Mouse (Mus musculus) hematopoietic multipotent progenitor cell, adult 10-12 weeks (in vitro differentiated cells): ENCODE measurements around the gene 9930111J21Rik2. TPM values are rescaled to one million over a fixed set of nuclear protein-coding genes. Genes with fewer than 3 reads are reported as not detected.

ENCODE experiments used
- polyA plus RNA-seq: library from polyadenylated mRNA; stranded (reverse); fragments of >175 nt; gene quantifications from 2 replicates; pipeline ENCODE4 v1.2.3, GENCODE M21; 2012; ENCODE audit warnings: low replicate concordance

The 9930111J21Rik2 gene
- 9.9 and 21.1 TPM in 2 replicates for polyA plus RNA-seq

DNA sequence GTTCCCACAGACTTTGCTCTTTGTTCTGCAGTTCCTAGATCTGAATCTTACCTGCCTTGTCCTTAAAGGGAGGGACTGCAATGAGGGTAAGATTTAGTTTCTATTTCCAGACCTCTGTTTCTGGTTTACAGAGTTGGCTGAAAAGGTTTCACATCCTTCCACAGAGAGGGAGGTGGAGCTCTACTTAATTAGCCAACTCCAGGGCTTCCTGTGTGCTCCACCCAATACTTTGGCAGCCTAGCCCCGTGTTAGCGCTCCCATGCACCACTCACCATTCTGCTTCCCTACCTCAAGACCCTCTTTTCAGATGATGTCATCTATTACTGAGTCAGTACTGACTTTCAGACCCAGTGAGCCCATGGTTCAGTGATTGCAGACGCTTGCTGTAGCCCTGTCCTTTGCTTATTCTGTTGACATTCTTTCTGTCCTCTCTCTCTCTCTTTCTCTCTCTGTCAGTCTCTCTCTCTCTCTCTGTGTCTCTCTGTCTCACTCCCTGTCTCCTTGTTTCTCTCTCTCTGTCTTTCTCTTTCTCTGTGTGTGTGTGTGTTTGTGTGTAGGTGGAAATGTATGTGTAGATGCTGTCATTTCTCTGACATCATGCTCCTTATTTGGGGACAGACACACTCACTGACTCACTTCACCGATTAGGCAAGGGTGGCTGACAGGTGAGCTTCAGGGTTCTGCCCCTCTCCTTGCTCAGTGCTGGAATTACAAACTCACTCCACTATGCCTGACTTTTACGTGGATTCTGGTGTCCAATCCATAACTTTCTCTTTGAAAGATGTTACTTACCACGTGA lies at the start of gene 9930111J21Rik2:
Gene 9930111J21Rik2 (minus strand): TSS at position 150 of the 799 bp plus-strand sequence.

DNA sequence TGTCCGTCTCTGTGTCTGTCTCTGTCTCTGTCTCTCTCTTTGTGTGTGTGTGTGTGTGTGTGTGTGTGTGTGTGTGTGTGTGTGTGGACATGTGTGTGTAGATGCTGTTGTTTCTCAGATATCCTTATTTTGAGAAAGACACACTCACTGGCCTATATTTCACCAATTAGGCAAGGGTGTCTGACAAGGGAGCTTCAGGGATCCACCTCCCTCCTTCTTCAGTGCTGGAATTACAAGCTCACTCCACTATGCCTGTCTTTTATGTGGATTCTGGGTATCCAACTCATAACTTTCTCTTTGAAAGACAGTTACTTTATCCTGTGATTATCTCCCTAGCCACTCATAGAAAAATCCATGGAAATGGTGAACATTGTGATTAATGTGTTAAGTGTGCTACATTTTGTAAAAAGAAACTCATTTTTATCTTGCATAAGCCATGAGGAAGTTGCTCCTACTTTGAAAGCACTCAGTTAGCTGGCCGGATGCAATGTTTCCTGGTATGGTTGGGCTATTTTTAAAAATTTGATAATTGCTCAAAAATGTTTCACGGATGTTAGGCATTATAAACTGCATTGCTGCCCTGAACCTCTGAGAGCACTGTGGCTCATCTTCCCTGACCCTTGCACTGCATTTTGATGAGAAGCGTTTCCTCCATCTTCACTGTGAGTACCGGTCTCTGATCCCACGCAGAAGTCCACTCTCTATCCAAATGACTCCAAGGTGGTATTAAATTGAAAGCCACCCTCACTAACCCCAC lies 25.1 kb upstream of the 9930111J21Rik2 start, which contains the start of gene Ifi47:
Gene Ifi47 (plus strand): TSS at position 587 of the 757 bp plus-strand sequence.

GRCm38 (mm10) chr11:49063713-49064469 lies 12.8 kb upstream of the 9930111J21Rik2 start, which contains the start of gene Tgtp2:
Tgtp2 (minus strand) TSS chr11:49064206.

DNA sequence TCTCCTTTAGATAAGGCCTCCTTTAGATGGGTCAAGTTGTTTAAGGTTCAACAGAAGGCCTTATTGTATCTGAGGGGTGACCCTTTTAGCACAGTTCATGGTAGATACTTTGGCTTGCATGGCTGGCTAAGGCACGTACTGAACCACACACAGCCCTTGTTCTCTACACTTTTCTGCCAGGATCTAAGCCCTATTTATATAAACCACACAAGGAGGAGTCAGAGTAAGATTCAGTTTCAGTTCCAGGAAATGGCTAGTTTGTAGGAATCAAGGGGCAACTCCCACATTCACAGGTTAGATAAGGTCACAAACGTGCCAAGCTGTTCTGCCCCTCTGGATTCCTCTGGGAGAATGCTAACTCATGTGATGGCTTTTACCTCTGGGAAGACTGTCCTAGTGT lies 57.0 kb downstream of the 9930111J21Rik2 start, which contains the start of gene Tgtp1:
Gene Tgtp1 (minus strand): TSS at position 155 of the 400 bp plus-strand sequence.

GRCm38 (mm10) chr11:48991740-48992520 lies 59.1 kb downstream of the 9930111J21Rik2 start, which contains the start of gene Gm12185:
Gm12185 (minus strand) TSS chr11:48992226.

DNA sequence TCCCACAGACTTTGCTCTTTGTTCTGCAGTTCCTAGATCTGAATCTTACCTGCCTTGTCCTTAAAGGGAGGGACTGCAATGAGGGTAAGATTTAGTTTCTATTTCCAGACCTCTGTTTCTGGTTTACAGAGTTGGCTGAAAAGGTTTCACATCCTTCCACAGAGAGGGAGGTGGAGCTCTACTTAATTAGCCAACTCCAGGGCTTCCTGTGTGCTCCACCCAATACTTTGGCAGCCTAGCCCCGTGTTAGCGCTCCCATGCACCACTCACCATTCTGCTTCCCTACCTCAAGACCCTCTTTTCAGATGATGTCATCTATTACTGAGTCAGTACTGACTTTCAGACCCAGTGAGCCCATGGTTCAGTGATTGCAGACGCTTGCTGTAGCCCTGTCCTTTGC lies 71.8 kb downstream of the 9930111J21Rik2 start, which contains the start of gene 9930111J21Rik1:
Gene 9930111J21Rik1 (minus strand): TSS at position 148 of the 400 bp plus-strand sequence.

DNA sequence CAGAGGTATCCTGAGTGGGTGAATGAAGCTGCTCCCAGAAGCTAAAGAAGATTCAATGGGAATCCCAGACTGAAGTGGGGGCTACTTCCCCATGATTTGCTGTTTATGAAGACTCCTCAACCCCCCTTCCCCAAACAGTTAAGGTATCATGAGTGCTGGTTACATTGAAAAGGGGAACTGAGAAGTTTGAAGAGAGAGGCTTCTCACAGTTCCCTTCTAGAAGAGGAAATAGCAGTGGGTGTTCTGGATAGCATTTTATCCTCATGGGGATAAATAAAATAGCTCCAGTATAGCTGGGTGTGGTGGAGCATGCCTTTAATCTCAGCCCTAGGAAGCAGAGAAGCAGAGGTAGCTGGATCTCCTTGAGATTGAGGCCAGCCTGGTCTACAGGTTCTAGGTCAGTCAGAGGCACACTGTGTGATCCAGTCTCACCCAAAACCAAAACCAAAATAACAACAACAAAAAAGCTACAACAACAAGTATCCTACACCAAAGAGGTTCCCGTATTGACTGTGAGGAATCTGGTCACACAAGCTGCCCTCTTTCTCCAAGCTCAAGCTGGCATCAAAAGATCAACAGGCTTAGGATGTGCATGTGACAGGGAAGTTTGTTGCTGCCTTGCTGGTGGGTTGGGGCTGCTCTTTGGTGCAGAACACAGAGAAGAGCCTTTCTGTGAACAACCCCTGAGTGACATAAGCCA lies 72.7 kb downstream of the 9930111J21Rik2 start, which contains the start of gene Olfr56:
Gene Olfr56 (plus strand): TSS at position 650 of the 700 bp plus-strand sequence.

Other genes with a start within 250 kb of the 9930111J21Rik2 start
- gene Trim41, start 233.9 kb downstream of the 9930111J21Rik2 start, polyA plus RNA-seq, result 42.0 and 70.1 TPM in 2 replicates
- 60.8 and 116 TPM in 2 replicates for gene Trim7, start 225.1 kb downstream of the 9930111J21Rik2 start, polyA plus RNA-seq
- 18.1 and 57.7 TPM in 2 replicates for gene Gm12184, start 224.6 kb downstream of the 9930111J21Rik2 start, polyA plus RNA-seq
- 5.7 and 6.1 TPM in 2 replicates for gene Irgm1, start 179.6 kb downstream of the 9930111J21Rik2 start, polyA plus RNA-seq
- gene Gm5431, start 149.0 kb downstream of the 9930111J21Rik2 start, polyA plus RNA-seq, result 0.40 and 0.45 TPM in 2 replicates
- gene Psme2b, start 105.1 kb downstream of the 9930111J21Rik2 start, polyA plus RNA-seq, result 4.0 and 21.9 TPM in 2 replicates
- 0.04 and 0.08 TPM in 2 replicates for gene Olfr56, start 72.4 kb downstream of the 9930111J21Rik2 start, polyA plus RNA-seq
- gene 9930111J21Rik1, start 71.8 kb downstream of the 9930111J21Rik2 start, polyA plus RNA-seq, result 6.6 and 11.8 TPM in 2 replicates
- 0.11 and 0.20 TPM in 2 replicates for gene Gm12185, start 59.0 kb downstream of the 9930111J21Rik2 start, polyA plus RNA-seq
- gene Tgtp1, start 57.1 kb downstream of the 9930111J21Rik2 start, polyA plus RNA-seq, result 2.3 and 4.4 TPM in 2 replicates
- gene Tgtp2, start 13.0 kb upstream of the 9930111J21Rik2 start, polyA plus RNA-seq, result 10.4 and 14.3 TPM in 2 replicates
- gene Ifi47, start 25.3 kb upstream of the 9930111J21Rik2 start, polyA plus RNA-seq, result 8.0 and 8.1 TPM in 2 replicates
- not detected in 2 replicates for gene Olfr1396, start 63.6 kb upstream of the 9930111J21Rik2 start, polyA plus RNA-seq
- not detected in 2 replicates for gene Olfr1395, start 91.0 kb upstream of the 9930111J21Rik2 start, polyA plus RNA-seq
- gene Olfr1394, start 103.1 kb upstream of the 9930111J21Rik2 start, polyA plus RNA-seq, result not detected in 2 replicates
- gene Btnl9, start 135.9 kb upstream of the 9930111J21Rik2 start, polyA plus RNA-seq, result 0.81 and 2.0 TPM in 2 replicates
- gene Zfp62, start 152.1 kb upstream of the 9930111J21Rik2 start, polyA plus RNA-seq, result 13.0 and 14.0 TPM in 2 replicates
- 202 and 412 TPM in 2 replicates for gene Mgat1, start 192.9 kb upstream of the 9930111J21Rik2 start, polyA plus RNA-seq
- not detected in 2 replicates for gene Olfr1393, start 227.1 kb upstream of the 9930111J21Rik2 start, polyA plus RNA-seq
- gene Olfr1392, start 234.0 kb upstream of the 9930111J21Rik2 start, polyA plus RNA-seq, result 0.03 TPM in 1 of 2 replicates, not detected in the other